Mouse (Mus musculus) heart, embryonic 12.5 days (tissue): ENCODE data around the gene Grb10. TPM values are rescaled to one million over a fixed set of nuclear protein-coding genes. Genes with fewer than 3 reads are reported as not detected.

Experiments used
- ATAC-seq: fragments of 200-750 bp; cut with Nextera tagmentation; 2 replicates; pipeline ENCODE4 v1.8.0; 2017; ENCODE audit warnings: moderate TSS enrichment, moderate library complexity; ENCODE audit not compliant: insufficient number of reproducible peaks, low FRiP score
- H3K27ac ChIP-seq: fragments of 300-500 bp; sonication (generic); 2 replicates; pipeline ENCODE4 v1.5.1; 2016; ENCODE audit warnings: mild to moderate bottlenecking, moderate library complexity; ENCODE audit not compliant: poor library complexity, severe bottlenecking
- H3K27me3 ChIP-seq: fragments of 300-500 bp; sonication (generic); replicated peaks from 2 replicates; pipeline ENCODE4 v1.6.1; 2016; ENCODE audit warnings: mild to moderate bottlenecking, moderate library complexity
- H3K36me3 ChIP-seq: fragments of 300-500 bp; sonication (generic); 2 replicates; pipeline ENCODE4 v1.6.1; 2016; ENCODE audit warnings: mild to moderate bottlenecking, moderate library complexity
- H3K4me1 ChIP-seq: fragments of 300-500 bp; sonication (generic); replicated peaks from 2 replicates; pipeline ENCODE4 v1.6.1; 2016; ENCODE audit warnings: mild to moderate bottlenecking
- H3K4me2 ChIP-seq: fragments of 300-500 bp; sonication (generic); 2 replicates; pipeline ENCODE4 v1.6.1; 2016; ENCODE audit warnings: mild to moderate bottlenecking, moderate library complexity
- H3K4me3 ChIP-seq: fragments of 300-500 bp; sonication (generic); 2 replicates; pipeline ENCODE4 v1.5.1; 2016; ENCODE audit warnings: mild to moderate bottlenecking
- H3K9ac ChIP-seq: fragments of 300-500 bp; sonication (generic); 2 replicates; pipeline ENCODE4 v1.6.1; 2016; ENCODE audit warnings: mild to moderate bottlenecking, moderate library complexity
- H3K9me3 ChIP-seq: fragments of 300-500 bp; sonication (generic); replicated peaks from 2 replicates; pipeline ENCODE4 v1.6.1; 2016; ENCODE audit warnings: mild to moderate bottlenecking, moderate library complexity
- WGBS: fragments of 180-500 bp; shearing (Covaris S2); methylation state at CpG from one replicate; pipeline ENCODE4 v1.1.7; 2016; 5-methylcytosine and 5-hydroxymethylcytosine counted together
- polyA plus RNA-seq: library from polyadenylated mRNA; unstranded; fragments of >200 nt; fragmentation: Nextera tagmentation; extraction: Ambion mirVana; gene quantifications from 2 replicates; pipeline ENCODE4 v1.2.1, GENCODE M21; 2016

Grb10 gene
- polyA plus RNA-seq, 1 experiment from 2014 or later: 830 TPM

GRCm38 (mm10) chr11:11885246-11885643 is 153.2 kb downstream of the Grb10 start:
- Histone ChIP-seq H3K36me3 (no peaks in the 10 kb centered on the region), H3K9ac (no peak overlapping the region), H3K9me3 (no peaks in the 10 kb centered on the region), H3K4me2 (no peak overlapping the region; the same call in 1 of the 2 replicates), H3K4me3 (no peak overlapping the region), H3K27me3 (no peaks in the 10 kb centered on the region), H3K27ac (peak overlapping the region; percentile 63), H3K4me1 (peaks cover 51% of the 10 kb centered on the region)
- no peak for ATAC-seq
- 75% methylated on average over 4 of the region's 4 CpGs for WGBS

GRCm38 (mm10) chr11:11884533-11885245 is 153.8 kb downstream of the Grb10 start:
- 27% methylated on average over 11 of the region's 11 CpGs for WGBS
- ATAC-seq: peak; percentile 70; the same call in 1 of the 2 replicates
- H3K27ac ChIP-seq: peak overlapping the region; percentile 63
- no peak overlapping the region for H3K4me3 ChIP-seq
- peak overlapping the region; percentile 21; the same call in 1 of the 2 replicates for H3K4me2 ChIP-seq
- H3K27me3 ChIP-seq: no peaks in the 10 kb centered on the region
- H3K9ac ChIP-seq: no peak overlapping the region
- H3K9me3 ChIP-seq: no peaks in the 10 kb centered on the region
- no peaks in the 10 kb centered on the region for H3K36me3 ChIP-seq
- peaks cover 55% of the 10 kb centered on the region for H3K4me1 ChIP-seq

GRCm38 (mm10) chr11:11881783-11882155 is 156.7 kb downstream of the Grb10 start:
- H3K36me3 ChIP-seq: no peaks in the 10 kb centered on the region
- no peaks in the 10 kb centered on the region for H3K27me3 ChIP-seq
- no peak overlapping the region for H3K4me2 ChIP-seq
- no peak for ATAC-seq
- peak overlapping the region; percentile 59 for H3K27ac ChIP-seq
- 53% methylated on average over 1 of the region's 1 CpGs for WGBS
- H3K4me1 ChIP-seq: peaks cover 69% of the 10 kb centered on the region
- H3K9me3 ChIP-seq: no peaks in the 10 kb centered on the region
- no peak overlapping the region for H3K4me3 ChIP-seq
- H3K9ac ChIP-seq: no peak overlapping the region

GRCm38 (mm10) chr11:11881026-11881782 is 157.3 kb downstream of the Grb10 start:
- Histone ChIP-seq H3K9ac (no peak overlapping the region), H3K4me1 (peaks cover 66% of the 10 kb centered on the region), H3K4me2 (no peak overlapping the region), H3K36me3 (no peaks in the 10 kb centered on the region), H3K9me3 (no peaks in the 10 kb centered on the region), H3K27ac (peak overlapping the region; percentile 95), H3K4me3 (no peak overlapping the region), H3K27me3 (no peaks in the 10 kb centered on the region)
- WGBS: 30% methylated on average over 13 of the region's 13 CpGs
- ATAC-seq: no peak

Other genes starting within 250 kb of the Grb10 start
- gene Fignl1, start 229.7 kb downstream of the Grb10 start, polyA plus RNA-seq: 76.7 and 77.8 TPM in 2 replicates
- gene Ddc, start 140.5 kb downstream of the Grb10 start, polyA plus RNA-seq: 51.8 and 55.2 TPM in 2 replicates